Mouse (Mus musculus): ENCODE results near the gene Socs2. TPM values are rescaled to one million over a fixed set of nuclear protein-coding genes. Genes with fewer than 3 reads are reported as not detected.
A peak's percentile ranks its signal among the peaks of the same experiment; 100 is the strongest.

Socs2 gene
- polyA plus RNA-seq, 1 experiment: 16.6 TPM

- H3K4me3 ChIP-seq (replicated peaks; ENCODE audit: insufficient read depth, low read depth, low read length): peak overlapping the region; percentile 57
- no peaks in the 10 kb centered on the region for H3K4me1 ChIP-seq (ENCODE audit: control insufficient read depth, insufficient read depth, low read length)
- H3K27me3 ChIP-seq (ENCODE audit: control insufficient read depth, insufficient read depth, low read length): no peaks in the 10 kb centered on the region
- peak; percentile 69 to 70 for DNase-seq
- TF ChIP-seq POLR2A (IDR thresholded peaks at IDR 0.05; ENCODE audit: borderline replicate concordance, insufficient read depth, low read length) (no peak), CTCF (IDR thresholded peaks at IDR 0.05; ENCODE audit: borderline replicate concordance, insufficient read depth, low read depth, low read length) (peak; percentile 79)
- H3K27ac ChIP-seq (ENCODE audit: insufficient read depth, low read length): no peak overlapping the region
- 1% methylated on average over 25 of the region's 25 CpGs for WGBS
Observed at GRCm38 (mm10) chr10:95417496-95418236, 686 bp upstream of the Socs2 start.

GRCm38 (mm10) chr10:95416361-95416684, 657 bp downstream of the Socs2 start:
- no peak for DNase-seq
- Histone ChIP-seq H3K4me1 (ENCODE audit: control insufficient read depth, insufficient read depth, low read length) (no peaks in the 10 kb centered on the region), H3K27ac (ENCODE audit: insufficient read depth, low read length) (no peak overlapping the region), H3K4me3 (replicated peaks; ENCODE audit: insufficient read depth, low read depth, low read length) (peak overlapping the region; percentile 57), H3K27me3 (ENCODE audit: control insufficient read depth, insufficient read depth, low read length) (no peaks in the 10 kb centered on the region)
- under 1% methylated on average over 34 of the region's 34 CpGs for WGBS
- TF ChIP-seq POLR2A (IDR thresholded peaks at IDR 0.05; ENCODE audit: borderline replicate concordance, insufficient read depth, low read length) (no peak), CTCF (IDR thresholded peaks at IDR 0.05; ENCODE audit: borderline replicate concordance, insufficient read depth, low read depth, low read length) (no peak)

- Histone ChIP-seq H3K4me3 (replicated peaks; ENCODE audit: insufficient read depth, low read depth, low read length) (peak overlapping the region; percentile 57), H3K27me3 (ENCODE audit: control insufficient read depth, insufficient read depth, low read length) (no peaks in the 10 kb centered on the region), H3K4me1 (ENCODE audit: control insufficient read depth, insufficient read depth, low read length) (no peaks in the 10 kb centered on the region), H3K27ac (ENCODE audit: insufficient read depth, low read length) (no peak overlapping the region)
- DNase-seq: peak; percentile 19 to 43
- under 1% methylated on average over 65 of the region's 65 CpGs for WGBS
- no peak for TF ChIP-seq CTCF (IDR thresholded peaks at IDR 0.05; ENCODE audit: borderline replicate concordance, insufficient read depth, low read depth, low read length)
- TF ChIP-seq POLR2A (IDR thresholded peaks at IDR 0.05; ENCODE audit: borderline replicate concordance, insufficient read depth, low read length): no peak
Observed at GRCm38 (mm10) chr10:95415533-95416360, 1.2 kb downstream of the Socs2 start.

GRCm38 (mm10) chr10:95415159-95415532, 1.8 kb downstream of the Socs2 start:
- under 1% methylated on average over 15 of the region's 15 CpGs for WGBS
- Histone ChIP-seq H3K4me3 (replicated peaks; ENCODE audit: insufficient read depth, low read depth, low read length) (peak overlapping the region; percentile 46), H3K27ac (ENCODE audit: insufficient read depth, low read length) (no peak overlapping the region), H3K4me1 (ENCODE audit: control insufficient read depth, insufficient read depth, low read length) (no peaks in the 10 kb centered on the region), H3K27me3 (ENCODE audit: control insufficient read depth, insufficient read depth, low read length) (no peaks in the 10 kb centered on the region)
- no peak for TF ChIP-seq POLR2A (IDR thresholded peaks at IDR 0.05; ENCODE audit: borderline replicate concordance, insufficient read depth, low read length)
- no peak for TF ChIP-seq CTCF (IDR thresholded peaks at IDR 0.05; ENCODE audit: borderline replicate concordance, insufficient read depth, low read depth, low read length)
- peak in 1 of 2 experiments; percentile 27 for DNase-seq

GRCm38 (mm10) chr10:95414316-95415158, 2.4 kb downstream of the Socs2 start:
- TF ChIP-seq CTCF (IDR thresholded peaks at IDR 0.05; ENCODE audit: borderline replicate concordance, insufficient read depth, low read depth, low read length): no peak
- TF ChIP-seq POLR2A (IDR thresholded peaks at IDR 0.05; ENCODE audit: borderline replicate concordance, insufficient read depth, low read length): no peak
- WGBS: under 1% methylated on average over 63 of the region's 65 CpGs
- H3K4me3 ChIP-seq (replicated peaks; ENCODE audit: insufficient read depth, low read depth, low read length): peak overlapping the region; percentile 63
- no peak overlapping the region for H3K27ac ChIP-seq (ENCODE audit: insufficient read depth, low read length)
- peak; percentile 36 to 44 for DNase-seq
- no peaks in the 10 kb centered on the region for H3K27me3 ChIP-seq (ENCODE audit: control insufficient read depth, insufficient read depth, low read length)
- no peaks in the 10 kb centered on the region for H3K4me1 ChIP-seq (ENCODE audit: control insufficient read depth, insufficient read depth, low read length)

GRCm38 (mm10) chr10:95411139-95411538, 5.8 kb downstream of the Socs2 start:
- TF ChIP-seq CTCF (IDR thresholded peaks at IDR 0.05; ENCODE audit: borderline replicate concordance, insufficient read depth, low read depth, low read length): no peak
- TF ChIP-seq POLR2A (IDR thresholded peaks at IDR 0.05; ENCODE audit: borderline replicate concordance, insufficient read depth, low read length): no peak
- Histone ChIP-seq H3K27ac (ENCODE audit: insufficient read depth, low read length) (no peak overlapping the region), H3K4me1 (ENCODE audit: control insufficient read depth, insufficient read depth, low read length) (no peaks in the 10 kb centered on the region), H3K27me3 (ENCODE audit: control insufficient read depth, insufficient read depth, low read length) (no peaks in the 10 kb centered on the region), H3K4me3 (replicated peaks; ENCODE audit: insufficient read depth, low read depth, low read length) (no peak overlapping the region)
- DNase-seq: no peak
- WGBS: 92% methylated on average over 9 of the region's 9 CpGs

- no peak overlapping the region for H3K27ac ChIP-seq (ENCODE audit: insufficient read depth, low read length)
- H3K4me1 ChIP-seq (ENCODE audit: control insufficient read depth, insufficient read depth, low read length): no peaks in the 10 kb centered on the region
- no peak overlapping the region for H3K4me3 ChIP-seq (replicated peaks; ENCODE audit: insufficient read depth, low read depth, low read length)
- 92% methylated on average over 7 of the region's 7 CpGs for WGBS
- no peaks in the 10 kb centered on the region for H3K27me3 ChIP-seq (ENCODE audit: control insufficient read depth, insufficient read depth, low read length)
- DNase-seq: no peak
- TF ChIP-seq CTCF (IDR thresholded peaks at IDR 0.05; ENCODE audit: borderline replicate concordance, insufficient read depth, low read depth, low read length): no peak
- no peak for TF ChIP-seq POLR2A (IDR thresholded peaks at IDR 0.05; ENCODE audit: borderline replicate concordance, insufficient read depth, low read length)
Observed at GRCm38 (mm10) chr10:95410709-95411108, 6.3 kb downstream of the Socs2 start.
